In the genomic region with DNA sequence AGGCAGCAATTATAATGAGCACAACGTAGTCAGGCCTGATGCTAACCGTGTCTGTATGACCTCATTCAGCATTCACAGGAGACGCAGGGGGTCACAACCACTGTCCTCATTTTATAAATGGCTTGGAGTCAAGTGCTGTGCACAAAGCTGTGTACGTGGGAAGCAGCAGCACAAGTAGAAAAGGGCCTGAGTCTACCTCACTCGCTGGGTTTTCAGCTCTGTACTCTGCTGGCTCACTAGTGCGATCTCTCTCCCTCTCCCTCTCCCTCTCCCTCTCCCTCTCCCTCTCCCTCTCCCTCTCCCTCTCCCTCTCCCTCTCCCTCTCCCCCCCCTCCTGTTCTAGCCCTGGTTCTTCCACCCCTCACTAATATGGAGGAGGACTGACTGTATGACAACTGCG, we compare ENCODE assay signal across 31 mouse cellular contexts.
DNase-seq lines count a peak whose midpoint lies in the region; ATAC-seq lines count a peak whose summit lies in the region.
"Had no signal": no experiment of that assay in that cellular context is flagged by ENCODE, and none has a peak within 500 bp of the region (broad histone marks: within the 10 kb centered on the region; RNA-seq: fewer than 3 reads in every experiment).

No protein-coding gene starts in this region.

- H3K4me3 ChIP-seq in midbrain, embryonic 13.5 days (replicated peaks) = no peak overlapping the region
- H3K4me3 ChIP-seq in midbrain, embryonic 10.5 days = no peak overlapping the region
- no peak overlapping the region for H3K4me3 ChIP-seq in hindbrain, embryonic 12.5 days
- H3K4me3 ChIP-seq in neural tube, embryonic 13.5 days = no peak overlapping the region
- H3K4me3 ChIP-seq in kidney, embryonic 14.5 days (ENCODE audit: low read length) = no peak overlapping the region
- H3K4me3 ChIP-seq: embryonic facial prominence, embryonic 13.5 days; forebrain, embryonic 10.5 days; heart, adult 2 months; heart, embryonic 12.5 days; intestine, embryonic 15.5 days had no signal

- H3K9me3 ChIP-seq in midbrain, embryonic 13.5 days = no peaks in the 10 kb centered on the region
- H3K9me3 ChIP-seq in midbrain, embryonic 10.5 days (replicated peaks) = no peaks in the 10 kb centered on the region
- no peaks in the 10 kb centered on the region for H3K9me3 ChIP-seq in hindbrain, embryonic 12.5 days (replicated peaks)
- no peaks in the 10 kb centered on the region for H3K9me3 ChIP-seq in neural tube, embryonic 13.5 days
- H3K9me3 ChIP-seq in kidney, embryonic 14.5 days (ENCODE audit: control insufficient read depth, low read length) = no peaks in the 10 kb centered on the region
- H3K9me3 ChIP-seq: embryonic facial prominence, embryonic 13.5 days; forebrain, embryonic 10.5 days; heart, embryonic 12.5 days; intestine, embryonic 15.5 days had no signal

- 49% methylated on average over 7 of the region's 7 CpGs for WGBS in midbrain, embryonic 13.5 days
- 62% methylated on average over 7 of the region's 7 CpGs for WGBS in midbrain, embryonic 10.5 days
- 45% methylated on average over 7 of the region's 7 CpGs for WGBS in hindbrain, embryonic 12.5 days
- 43% methylated on average over 7 of the region's 7 CpGs for WGBS in neural tube, embryonic 13.5 days
- WGBS in kidney, embryonic 14.5 days = 63% methylated on average over 7 of the region's 7 CpGs

- H3K4me1 ChIP-seq in midbrain, embryonic 13.5 days (replicated peaks) = peaks cover 5% of the 10 kb centered on the region; the same call in 1 of the 2 replicates
- H3K4me1 ChIP-seq in midbrain, embryonic 10.5 days = 0 out of 2 replicates have a peak, but pooled peaks cover 5% of the 10 kb centered on the region
- 0 out of 2 replicates have a peak, but pooled peaks cover 3% of the 10 kb centered on the region for H3K4me1 ChIP-seq in hindbrain, embryonic 12.5 days
- H3K4me1 ChIP-seq in neural tube, embryonic 13.5 days (replicated peaks) = peaks cover 9% of the 10 kb centered on the region; the same call in 1 of the 2 replicates
- no peaks in the 10 kb centered on the region for H3K4me1 ChIP-seq in kidney, embryonic 14.5 days (ENCODE audit: control insufficient read depth, insufficient read depth, low read length)
- H3K4me1 ChIP-seq: embryonic facial prominence, embryonic 13.5 days; intestine, embryonic 15.5 days had no signal

- no peaks in the 10 kb centered on the region for H3K27me3 ChIP-seq in midbrain, embryonic 13.5 days
- H3K27me3 ChIP-seq in midbrain, embryonic 10.5 days (ENCODE audit: low read depth, poor library complexity, severe bottlenecking) = no peaks in the 10 kb centered on the region
- H3K27me3 ChIP-seq in hindbrain, embryonic 12.5 days = no peaks in the 10 kb centered on the region
- no peaks in the 10 kb centered on the region for H3K27me3 ChIP-seq in neural tube, embryonic 13.5 days
- H3K27me3 ChIP-seq in kidney, embryonic 14.5 days (ENCODE audit: control insufficient read depth, insufficient read depth, low read length) = no peaks in the 10 kb centered on the region
- H3K27me3 ChIP-seq: CH12.LX; embryonic facial prominence, embryonic 13.5 days; heart, embryonic 12.5 days; intestine, embryonic 15.5 days had no signal

- no peak overlapping the region for H3K9ac ChIP-seq in midbrain, embryonic 13.5 days (replicated peaks)
- H3K9ac ChIP-seq in hindbrain, embryonic 12.5 days = no peak overlapping the region
- no peak overlapping the region for H3K9ac ChIP-seq in neural tube, embryonic 13.5 days
- H3K9ac ChIP-seq in kidney, embryonic 14.5 days (ENCODE audit: low read depth, low read length) = no peak overlapping the region
- H3K9ac ChIP-seq: embryonic facial prominence, embryonic 13.5 days; heart, embryonic 12.5 days; intestine, embryonic 15.5 days; liver, embryonic 14.5 days had no signal

- peak; percentile 40; the same call in 1 of the 2 replicates for ATAC-seq in cerebellum, adult (ENCODE audit: insufficient number of reproducible peaks, low FRiP score, low TSS enrichment)
- ATAC-seq in midbrain, embryonic 13.5 days = 0 out of 2 replicates have a peak, but pooled peaks have one; percentile 20
- ATAC-seq in hindbrain, embryonic 12.5 days (ENCODE audit: low FRiP score) = peak; percentile 32; the same call in 1 of the 2 replicates
- peak; percentile 32; the same call in 1 of the 2 replicates for ATAC-seq in neural tube, embryonic 13.5 days (ENCODE audit: low read depth)
- ATAC-seq in kidney, embryonic 14.5 days (ENCODE audit: low FRiP score, low TSS enrichment) = no peak
- ATAC-seq: activated CD4-positive, CD25-positive, alpha-beta regulatory T cell, adult 4 months had no signal

- no peak overlapping the region for H3K4me2 ChIP-seq in midbrain, embryonic 13.5 days (replicated peaks)
- H3K4me2 ChIP-seq in hindbrain, embryonic 12.5 days (replicated peaks) = no peak overlapping the region
- H3K4me2 ChIP-seq in neural tube, embryonic 13.5 days = no peak overlapping the region
- H3K4me2 ChIP-seq in kidney, embryonic 14.5 days (replicated peaks; ENCODE audit: low read depth, low read length) = no peak overlapping the region
- H3K4me2 ChIP-seq: embryonic facial prominence, embryonic 13.5 days; heart, embryonic 12.5 days; intestine, embryonic 15.5 days had no signal

- H3K36me3 ChIP-seq in midbrain, embryonic 13.5 days = no peaks in the 10 kb centered on the region
- no peaks in the 10 kb centered on the region for H3K36me3 ChIP-seq in midbrain, embryonic 10.5 days
- no peaks in the 10 kb centered on the region for H3K36me3 ChIP-seq in hindbrain, embryonic 12.5 days
- no peaks in the 10 kb centered on the region for H3K36me3 ChIP-seq in neural tube, embryonic 13.5 days
- no peaks in the 10 kb centered on the region for H3K36me3 ChIP-seq in kidney, embryonic 14.5 days (ENCODE audit: control insufficient read depth, insufficient read depth, low read length)
- H3K36me3 ChIP-seq: embryonic facial prominence, embryonic 13.5 days; forebrain, embryonic 10.5 days; heart, embryonic 12.5 days; intestine, embryonic 15.5 days had no signal

- H3K27ac ChIP-seq in midbrain, embryonic 13.5 days = no peak overlapping the region
- H3K27ac ChIP-seq in midbrain, embryonic 10.5 days (replicated peaks) = no peak overlapping the region
- H3K27ac ChIP-seq in hindbrain, embryonic 12.5 days = no peak overlapping the region
- H3K27ac ChIP-seq in neural tube, embryonic 13.5 days (replicated peaks) = no peak overlapping the region
- H3K27ac ChIP-seq in kidney, embryonic 14.5 days (ENCODE audit: low read depth, low read length) = no peak overlapping the region
- H3K27ac ChIP-seq: embryonic facial prominence, embryonic 13.5 days; forebrain, embryonic 10.5 days; heart, adult 2 months; intestine, embryonic 15.5 days; kidney, postnatal 0 days; liver, embryonic 14.5 days; macrophage; stomach, postnatal 0 days had no signal

- no peak for DNase-seq in cerebellum, adult 18-20 months
- no peak for DNase-seq in midbrain, embryonic 10.5 days (ENCODE audit: low spot score)
- no peak for DNase-seq in adrenal gland, postnatal 4 days (ENCODE audit: low spot score in 2 of 2)
- DNase-seq: adrenal gland, adult 2 months; adrenal gland, postnatal 36 days; cerebellum, adult 11 months; cerebellum, adult 9-11 months; gastrocnemius, postnatal 25 days; heart, adult 2 months; kidney, adult 2 months; liver; lung, adult 2 months; lung, postnatal 10 days; right cerebral cortex, postnatal 4 days; thymus, adult 18-20 months; thymus, postnatal 25 days had no signal
